Mouse (Mus musculus) heart, postnatal 14 days (tissue): ENCODE data around the gene Pdzph1. TPM values are rescaled to one million over a fixed set of nuclear protein-coding genes. Genes with fewer than 3 reads are reported as not detected.

Experiments used
- DNase-seq, 2 experiments: peaks; one replicate each; pipeline ENCODE4 v3.0.0; 2021 to 2022
- intact Hi-C: fragments of 180-260 bp; cut with DNase I; formaldehyde crosslinking; loops from one replicate; pipeline ENCODE4 v1.15.1; 2025
- total RNA-seq, 2 experiments: library from RNA; stranded (reverse); gene quantifications; 2 replicates each; pipeline ENCODE4 v1.2.3; 2021

Gene Pdzph1
- total RNA-seq, 2 experiments from 2014 or later = not detected

GRCm38 (mm10) chr17:58923316-58923866 lies 67.8 kb downstream of the Pdzph1 start:
- intact Hi-C loops = no loop called here
- no peak for DNase-seq

GRCm38 (mm10) chr17:58922821-58923220 lies 68.4 kb downstream of the Pdzph1 start:
- DNase-seq = no peak
- intact Hi-C loops = no loop called here

GRCm38 (mm10) chr17:58919927-58920326 lies 71.2 kb downstream of the Pdzph1 start:
- intact Hi-C loops = no loop called here

GRCm38 (mm10) chr17:58919061-58919460 lies 72.1 kb downstream of the Pdzph1 start:
- peak; percentile 3 to 4 for DNase-seq
- intact Hi-C loops = no loop called here

More at GRCm38 (mm10) chr17:58919927-58920326, 71.2 kb downstream of the Pdzph1 start:
- DNase-seq = no peak

GRCm38 (mm10) chr17:58918539-58918938 lies 72.6 kb downstream of the Pdzph1 start:
- intact Hi-C loops = no loop called here

GRCm38 (mm10) chr17:58911564-58911963 lies 79.6 kb downstream of the Pdzph1 start:
- intact Hi-C loops = no loop called here

More at GRCm38 (mm10) chr17:58918539-58918938, 72.6 kb downstream of the Pdzph1 start:
- DNase-seq = no peak

GRCm38 (mm10) chr17:58909061-58909661 lies 82.0 kb downstream of the Pdzph1 start:
- intact Hi-C loops = loop anchor here (5.0 to 10.0 kb wide), 2 partner anchors 322 to 1134 kb away; no protein-coding TSS in a partner anchor
- peak; percentile 24 to 54 for DNase-seq

More at GRCm38 (mm10) chr17:58911564-58911963, 79.6 kb downstream of the Pdzph1 start:
- DNase-seq = no peak

- intact Hi-C loops = loop anchor here (5.0 to 10.0 kb wide), 2 partner anchors 319 to 1131 kb away; no protein-coding TSS in a partner anchor
- no peak for DNase-seq
These were observed 85.2 kb downstream of the Pdzph1 start for GRCm38 (mm10) chr17:58906001-58906400.

- intact Hi-C loops = no loop called here
These were observed 99.5 kb downstream of the Pdzph1 start for GRCm38 (mm10) chr17:58891488-58892210.

GRCm38 (mm10) chr17:58889905-58890645 lies 101.1 kb downstream of the Pdzph1 start:
- intact Hi-C loops = no loop called here
- no peak for DNase-seq

More at GRCm38 (mm10) chr17:58891488-58892210, 99.5 kb downstream of the Pdzph1 start:
- no peak for DNase-seq

GRCm38 (mm10) chr17:58884393-58884792 lies 106.8 kb downstream of the Pdzph1 start:
- DNase-seq = no peak
- intact Hi-C loops = no loop called here

- DNase-seq = no peak
- intact Hi-C loops = no loop called here
These were observed 117.8 kb downstream of the Pdzph1 start for GRCm38 (mm10) chr17:58873356-58873755.

- no peak for DNase-seq
These were observed 120.4 kb downstream of the Pdzph1 start for GRCm38 (mm10) chr17:58870795-58871194.

More at GRCm38 (mm10) chr17:58870795-58871194, 120.4 kb downstream of the Pdzph1 start:
- intact Hi-C loops = no loop called here

Other genes with a start within 250 kb of the Pdzph1 start
- gene Nudt12, start 22.0 kb upstream of the Pdzph1 start, total RNA-seq = 10 to 100 TPM; 10.7 to 13.5 TPM